Mouse (Mus musculus): ENCODE measurements at regions not wholly inside any gene's neighbourhood (a gene's known extent, or its start where the extent isn't known, plus 50 kb on each side); places are given as distances from the start of the nearest gene placed in this dataset.

DNA sequence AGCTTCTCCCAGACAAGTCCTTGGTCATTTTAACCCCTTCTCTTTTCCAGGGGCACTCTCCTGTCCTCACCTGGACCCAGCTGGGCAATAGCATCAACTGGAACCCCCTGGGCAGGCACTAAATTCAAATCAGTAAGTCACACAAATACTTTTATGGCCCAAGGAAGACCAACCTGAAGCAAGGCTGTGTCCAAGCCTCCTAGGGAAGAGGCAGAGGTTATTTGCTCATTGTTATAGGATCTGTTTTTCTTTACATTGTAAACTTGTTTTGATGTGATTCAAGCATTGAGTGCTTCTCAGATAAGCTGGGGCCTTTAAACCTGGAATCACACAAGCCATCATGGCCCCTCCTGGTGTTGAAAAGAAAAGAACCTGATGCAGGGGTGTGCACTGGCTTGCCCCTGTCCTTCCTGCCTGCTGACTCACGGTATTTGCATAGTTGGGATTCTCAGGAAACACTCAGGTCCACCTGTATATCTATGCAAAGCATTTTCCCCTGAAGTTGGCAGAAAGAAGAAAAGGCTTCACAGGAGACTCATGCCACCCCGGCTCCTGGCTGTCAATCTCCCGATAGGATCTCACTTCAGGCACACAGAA is 114.9 kb upstream of the Kit start:
- ATAC-seq (replicated peaks; ENCODE audit: low FRiP score, poor library complexity, severe bottlenecking): 0 out of 2 replicates have a peak, but pooled peaks have one; percentile 25

DNA sequence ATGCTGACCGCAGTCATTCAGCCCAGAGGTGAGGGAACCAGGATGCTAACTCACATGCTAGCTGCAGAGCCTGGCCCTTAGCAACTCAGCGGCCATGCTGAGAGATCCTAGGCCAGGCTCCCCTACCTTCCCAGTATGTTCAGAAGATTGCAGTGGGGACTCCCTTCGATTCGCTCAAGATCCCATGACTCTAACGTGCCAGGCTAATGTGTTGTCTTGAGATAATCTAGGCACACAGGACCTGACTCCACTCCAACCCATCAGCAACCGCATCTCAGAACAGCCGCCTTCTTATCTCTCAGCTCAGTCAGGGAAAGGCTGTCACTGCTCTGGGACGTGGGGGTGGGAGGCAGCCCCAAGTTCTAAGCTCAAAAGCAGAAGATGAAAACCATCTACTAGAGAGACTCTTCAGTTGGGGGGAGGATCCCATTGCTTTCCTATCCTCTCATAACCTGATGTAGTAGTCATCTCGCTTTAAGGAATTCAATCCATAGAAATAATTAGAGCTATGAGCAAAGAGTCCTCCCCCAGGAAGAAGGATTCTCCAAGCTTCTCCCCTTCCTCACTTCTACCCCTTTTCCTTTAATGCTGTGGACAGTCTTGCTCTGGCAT is 114.2 kb upstream of the Kit start:
- peak; percentile 66 for ATAC-seq (replicated peaks; ENCODE audit: low FRiP score, poor library complexity, severe bottlenecking)

DNA sequence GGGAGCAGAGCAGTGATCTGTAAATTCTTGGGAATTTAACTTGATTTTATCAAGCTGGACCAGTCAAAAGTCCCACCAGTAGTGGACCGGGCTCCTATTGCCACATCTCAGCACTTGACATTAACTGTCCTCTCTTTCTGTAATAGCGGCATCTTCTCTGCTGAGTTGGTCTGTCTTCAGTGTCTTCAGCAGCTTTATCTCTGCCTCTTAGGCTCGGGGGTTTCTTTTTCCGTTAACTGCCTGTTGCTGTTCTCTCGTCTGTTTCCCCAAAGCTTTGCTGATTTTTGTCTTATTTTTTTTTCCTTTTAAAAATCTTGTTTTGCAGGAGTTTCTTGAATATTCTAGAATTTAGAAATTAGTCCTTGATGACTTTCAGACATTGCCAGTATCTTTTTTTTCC is 113.3 kb upstream of the Kit start:
- ATAC-seq (replicated peaks; ENCODE audit: low FRiP score, poor library complexity, severe bottlenecking): no peak

DNA sequence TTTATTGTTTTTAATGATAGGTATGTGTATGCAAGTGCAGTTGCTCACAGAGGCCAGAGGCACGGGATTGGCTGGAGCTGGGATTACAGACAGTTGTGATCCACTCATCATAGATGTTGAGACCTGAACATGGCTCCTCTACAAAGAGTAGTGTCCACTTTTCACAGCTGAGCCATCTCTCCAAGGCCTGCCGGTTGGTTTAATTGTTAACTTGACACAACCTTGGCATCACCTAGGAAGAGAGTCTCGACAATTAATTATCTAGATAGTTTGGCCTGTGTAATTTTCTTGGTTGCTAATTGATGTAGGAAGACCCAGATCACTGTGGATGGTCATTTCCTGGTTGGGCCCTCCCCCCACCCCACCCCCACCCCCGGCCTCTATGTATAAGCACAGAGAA is 111.1 kb upstream of the Kit start:
- no peak for ATAC-seq (replicated peaks; ENCODE audit: low FRiP score, poor library complexity, severe bottlenecking)

DNA sequence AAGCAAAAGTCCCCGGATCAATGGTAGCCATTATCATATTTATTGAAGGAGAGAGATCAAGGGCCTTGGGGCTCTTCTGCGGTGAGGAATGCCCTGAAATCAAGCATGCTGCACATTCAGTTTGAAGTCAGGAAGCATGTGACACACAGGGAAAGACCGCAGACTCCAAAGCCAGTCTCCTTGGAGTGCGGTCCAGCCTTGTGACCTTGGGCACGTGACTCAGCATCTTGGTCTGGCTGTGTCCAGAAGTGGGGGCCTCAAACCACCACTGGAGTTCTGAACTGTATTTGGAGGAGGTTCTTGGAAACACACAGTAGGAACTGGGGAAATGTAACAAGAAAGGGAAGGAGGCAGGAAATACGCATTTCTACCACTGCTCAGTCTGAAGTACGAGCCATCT is 109.0 kb upstream of the Kit start:
- ATAC-seq (replicated peaks; ENCODE audit: low FRiP score, poor library complexity, severe bottlenecking): no peak

DNA sequence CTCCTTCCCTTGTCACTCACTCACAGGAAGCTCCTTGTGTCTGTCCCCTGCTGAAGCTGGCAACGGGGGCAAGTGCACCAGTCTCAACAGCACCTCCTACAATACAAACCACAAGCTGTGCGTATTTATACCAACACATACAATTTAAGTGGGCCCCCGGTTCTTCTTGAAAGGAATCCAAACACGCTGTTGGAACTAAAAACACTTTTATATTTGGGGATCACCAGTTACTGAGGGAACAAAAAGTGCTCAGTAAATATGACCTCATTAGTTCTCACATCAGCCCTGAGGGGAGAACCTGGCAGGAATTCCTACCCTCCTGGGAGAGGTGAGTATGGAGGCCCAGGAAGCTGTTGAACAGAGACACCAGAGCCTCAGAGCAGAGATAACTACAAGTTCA is 107.8 kb upstream of the Kit start:
- no peak for ATAC-seq (replicated peaks; ENCODE audit: low FRiP score, poor library complexity, severe bottlenecking)

DNA sequence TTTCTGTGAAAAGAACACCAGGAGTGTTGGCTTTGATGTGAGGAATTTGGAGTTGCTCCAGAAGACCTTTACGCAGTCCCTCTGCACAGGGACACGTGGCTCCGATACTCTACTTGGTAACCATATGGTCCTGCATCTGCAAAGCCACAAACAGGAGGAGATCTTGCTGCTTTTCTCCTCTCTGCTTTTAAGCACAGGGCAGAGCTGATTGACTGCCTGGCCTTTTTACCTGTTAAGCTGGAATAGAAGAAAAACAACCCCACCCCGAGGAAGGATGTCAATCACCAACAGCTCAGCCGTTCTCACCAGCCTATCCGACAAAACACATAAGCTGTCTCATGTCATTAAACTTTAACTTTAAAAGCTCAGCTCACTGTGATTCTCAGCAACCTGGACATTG is 106.8 kb upstream of the Kit start:
- ATAC-seq (replicated peaks; ENCODE audit: low FRiP score, poor library complexity, severe bottlenecking): no peak

DNA sequence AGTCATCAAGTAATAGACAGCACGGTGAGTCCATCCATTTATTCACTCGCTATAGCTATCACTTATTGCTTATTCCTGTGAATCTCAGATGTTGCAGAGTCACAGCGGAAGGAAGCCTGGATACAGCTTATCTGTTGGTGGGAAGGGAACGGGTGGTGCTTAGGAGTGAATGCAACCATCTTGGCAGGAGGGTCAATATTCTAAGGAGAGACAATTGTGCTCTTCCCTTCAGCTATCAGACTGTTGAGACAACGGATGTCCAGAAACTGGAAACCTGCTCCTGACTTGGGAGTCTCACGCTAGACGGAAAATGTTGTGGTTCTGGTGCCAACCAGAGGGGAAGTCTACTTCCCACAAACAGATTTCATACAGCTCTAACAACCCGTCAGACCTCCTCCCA is 103.7 kb upstream of the Kit start:
- no peak for ATAC-seq (replicated peaks; ENCODE audit: low FRiP score, poor library complexity, severe bottlenecking)

DNA sequence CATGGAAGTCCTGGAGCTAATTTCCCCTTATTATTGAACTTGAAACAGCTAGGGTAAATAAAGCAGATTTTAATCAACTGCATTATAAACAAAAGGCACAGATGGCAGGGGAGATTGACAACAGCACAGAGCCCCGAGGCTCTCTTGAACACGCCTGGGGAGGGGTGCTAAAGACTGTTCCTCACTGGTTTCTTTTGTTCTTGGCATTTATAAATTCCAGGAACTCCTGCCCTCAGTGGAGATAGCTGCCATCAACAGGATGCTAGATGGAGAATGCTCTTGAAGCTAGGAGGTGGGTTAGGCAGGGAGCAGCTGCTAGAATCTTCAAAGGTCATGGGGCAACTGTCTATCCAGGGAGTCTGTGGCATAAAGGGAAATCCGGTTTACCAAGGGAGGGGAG is 102.2 kb upstream of the Kit start:
- no peak for ATAC-seq (replicated peaks; ENCODE audit: low FRiP score, poor library complexity, severe bottlenecking)

DNA sequence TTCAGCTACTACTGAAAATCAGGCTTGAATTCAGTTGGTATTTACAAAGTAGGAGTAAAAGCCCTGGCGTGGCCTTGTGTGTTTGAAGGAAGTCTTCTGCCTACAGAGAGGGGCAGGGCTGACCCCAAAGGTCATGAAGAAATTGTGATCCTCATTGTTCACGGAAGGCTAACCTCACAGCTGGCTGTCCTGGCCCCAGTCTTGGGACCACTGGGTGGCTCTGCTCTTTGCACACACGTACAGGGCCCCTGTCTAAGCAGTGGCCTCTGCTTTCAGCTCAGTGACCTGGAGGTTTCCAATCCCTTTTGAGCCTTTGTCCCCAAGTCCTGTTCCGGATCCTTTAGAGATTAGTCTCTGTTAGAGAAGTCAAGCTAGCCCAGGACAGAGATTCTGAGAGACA is 99.3 kb upstream of the Kit start:
- ATAC-seq (replicated peaks; ENCODE audit: low FRiP score, poor library complexity, severe bottlenecking): no peak

DNA sequence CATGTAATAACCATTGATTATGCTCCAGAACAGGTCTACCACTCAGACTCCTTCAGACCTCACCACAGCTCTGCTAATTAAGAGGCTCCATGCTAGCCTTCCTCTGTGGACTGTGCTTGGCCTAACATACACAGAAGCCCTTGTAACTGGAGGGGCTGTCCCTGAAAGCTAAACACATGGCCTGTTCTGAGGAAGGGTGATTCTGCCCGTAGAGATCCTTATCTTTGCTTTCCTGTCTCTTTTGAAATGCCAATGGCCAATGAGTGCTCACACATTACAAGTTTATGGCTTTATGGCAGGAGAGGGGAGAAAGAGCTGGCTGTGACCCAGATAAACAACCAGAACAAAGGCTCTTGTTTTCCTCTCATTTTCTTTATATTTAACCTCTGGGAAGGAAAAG is 96.2 kb upstream of the Kit start:
- no peak for ATAC-seq (replicated peaks; ENCODE audit: low FRiP score, poor library complexity, severe bottlenecking)

DNA sequence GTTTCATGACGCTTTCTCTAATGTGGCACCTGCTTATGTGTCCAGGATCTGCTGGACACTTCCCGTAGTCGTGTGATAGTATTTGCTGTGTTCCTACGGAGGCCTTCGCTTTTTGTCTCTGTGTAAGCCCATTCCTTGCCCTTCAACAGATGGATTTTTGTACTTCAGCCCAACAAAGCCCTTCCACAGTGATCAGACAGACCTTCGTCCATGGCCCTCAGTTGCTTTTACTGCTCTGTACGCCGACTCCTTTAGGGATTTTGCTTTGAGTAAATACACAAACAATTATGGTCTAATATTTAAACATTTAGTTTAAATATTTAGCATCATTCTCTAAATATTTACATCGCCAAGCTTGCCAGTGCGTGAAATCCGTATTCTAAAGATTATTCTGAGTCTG is 95.6 kb upstream of the Kit start:
- no peak for ATAC-seq (replicated peaks; ENCODE audit: low FRiP score, poor library complexity, severe bottlenecking)

DNA sequence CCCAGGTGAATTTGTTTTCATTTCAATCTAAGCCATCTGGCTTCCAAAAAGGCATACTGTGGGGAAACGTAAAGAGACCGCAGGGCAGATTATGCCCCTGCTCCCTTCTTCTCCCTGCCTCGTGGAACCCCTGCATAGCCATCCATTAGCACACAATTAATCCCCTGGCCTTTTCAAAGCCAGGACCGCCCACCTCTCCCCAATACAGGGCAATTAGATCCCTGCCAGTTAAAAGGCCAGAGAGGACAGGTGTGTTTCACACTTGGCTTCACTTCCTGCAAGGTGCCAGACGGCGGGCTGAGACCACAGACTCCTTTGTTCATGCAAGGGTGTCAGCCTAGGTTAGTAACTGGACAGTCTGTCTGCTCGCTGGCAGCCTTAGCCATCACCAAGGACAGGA is 93.1 kb upstream of the Kit start:
- ATAC-seq (replicated peaks; ENCODE audit: low FRiP score, poor library complexity, severe bottlenecking): no peak

DNA sequence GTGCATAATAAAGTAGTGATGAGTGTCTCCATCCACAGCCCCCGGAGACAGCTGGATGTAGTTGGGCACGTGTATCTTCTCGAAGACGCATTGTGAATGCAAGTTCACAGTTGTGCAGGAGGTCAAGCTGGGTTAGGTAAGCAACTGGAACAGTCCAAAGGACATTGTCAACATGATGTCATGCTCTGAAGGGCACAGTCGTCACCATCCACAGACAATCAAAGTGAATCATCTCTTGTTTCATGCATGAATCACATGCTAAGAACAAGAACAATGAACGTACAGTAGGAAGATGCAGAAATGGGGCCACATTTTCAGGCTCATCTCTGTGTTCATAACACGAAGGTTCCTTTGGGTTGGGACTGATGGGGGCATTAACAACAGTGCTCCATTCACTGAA is 90.4 kb upstream of the Kit start:
- no peak for ATAC-seq (replicated peaks; ENCODE audit: low FRiP score, poor library complexity, severe bottlenecking)

DNA sequence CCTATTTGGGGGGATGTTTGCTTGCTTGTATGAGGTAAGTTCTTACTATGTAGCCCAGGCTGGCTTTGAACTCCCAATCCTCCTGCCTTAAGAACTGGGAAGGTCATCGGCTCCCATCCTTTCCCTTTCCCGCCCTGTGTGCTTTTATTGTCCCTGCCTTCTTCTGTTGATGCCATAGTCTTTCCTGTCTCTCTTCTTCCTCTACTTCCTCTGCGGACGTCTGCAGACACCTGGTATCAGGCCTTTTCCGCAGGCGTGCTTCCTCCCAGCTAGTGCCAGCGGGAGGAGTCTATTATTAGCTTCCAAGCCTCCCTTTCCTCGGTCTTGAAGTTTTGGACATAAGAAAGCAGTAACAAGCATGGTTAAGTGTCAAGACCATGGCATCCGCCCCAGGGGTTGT is 83.9 kb upstream of the Kit start:
- no peak for ATAC-seq (replicated peaks; ENCODE audit: low FRiP score, poor library complexity, severe bottlenecking)

DNA sequence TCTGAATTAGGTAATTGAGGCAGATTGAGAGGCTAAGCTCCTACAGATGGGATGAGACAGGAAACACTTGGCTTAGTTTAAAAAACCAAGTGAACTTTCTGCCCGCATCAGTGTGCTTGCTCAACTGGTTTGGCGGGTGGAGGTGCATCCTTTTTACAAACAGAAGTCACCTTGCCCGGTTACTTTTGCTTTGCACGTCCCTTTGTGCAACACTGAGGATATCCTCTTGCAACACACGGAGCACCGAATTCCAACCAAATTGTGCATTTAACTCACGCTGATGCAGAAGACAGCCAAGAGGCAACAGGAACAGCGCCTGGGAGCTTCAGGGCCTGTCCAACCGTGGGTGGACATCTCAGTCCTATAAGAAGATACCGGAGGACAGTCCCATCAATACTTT is 80.6 kb upstream of the Kit start:
- no peak for ATAC-seq (replicated peaks; ENCODE audit: low FRiP score, poor library complexity, severe bottlenecking)

DNA sequence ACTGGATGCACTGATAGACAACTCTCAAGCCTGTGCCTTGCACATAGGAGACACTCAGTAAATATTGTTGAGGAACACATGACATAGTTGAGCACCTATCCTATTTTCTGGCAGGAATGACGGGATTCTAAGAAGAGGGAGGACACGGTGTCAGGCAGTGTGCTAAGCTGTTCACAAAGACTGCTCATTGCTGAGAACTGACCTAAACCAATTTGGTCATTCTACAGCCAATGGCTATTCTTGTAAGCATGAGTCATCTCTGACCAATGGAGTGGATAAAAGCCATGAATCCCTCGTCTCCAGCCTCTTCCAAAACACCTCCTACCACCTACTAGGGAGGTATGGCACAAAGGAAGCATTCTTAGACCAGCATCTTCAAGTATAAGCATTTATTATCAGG is 75.7 kb upstream of the Kit start:
- no peak for ATAC-seq (replicated peaks; ENCODE audit: low FRiP score, poor library complexity, severe bottlenecking)

DNA sequence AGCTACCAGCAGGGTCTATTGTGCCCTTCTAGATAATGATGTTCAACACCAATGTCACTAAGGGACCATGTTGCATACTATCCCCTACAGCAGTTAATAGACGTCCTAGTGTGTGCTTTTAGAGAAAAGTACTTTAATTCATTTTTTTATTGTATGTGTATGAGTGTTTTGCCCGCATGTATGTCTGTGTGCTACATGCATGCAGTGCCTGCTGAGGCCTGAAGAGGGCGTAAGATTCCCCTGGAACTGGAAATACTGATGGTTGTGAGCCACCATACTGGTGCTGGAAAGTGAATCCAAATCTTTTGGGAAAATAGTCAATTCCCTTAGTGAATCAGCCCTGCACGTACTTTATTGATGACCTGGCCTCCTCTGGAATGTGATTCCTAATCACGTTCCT is 75.0 kb upstream of the Kit start:
- ATAC-seq (replicated peaks; ENCODE audit: low FRiP score, poor library complexity, severe bottlenecking): no peak

DNA sequence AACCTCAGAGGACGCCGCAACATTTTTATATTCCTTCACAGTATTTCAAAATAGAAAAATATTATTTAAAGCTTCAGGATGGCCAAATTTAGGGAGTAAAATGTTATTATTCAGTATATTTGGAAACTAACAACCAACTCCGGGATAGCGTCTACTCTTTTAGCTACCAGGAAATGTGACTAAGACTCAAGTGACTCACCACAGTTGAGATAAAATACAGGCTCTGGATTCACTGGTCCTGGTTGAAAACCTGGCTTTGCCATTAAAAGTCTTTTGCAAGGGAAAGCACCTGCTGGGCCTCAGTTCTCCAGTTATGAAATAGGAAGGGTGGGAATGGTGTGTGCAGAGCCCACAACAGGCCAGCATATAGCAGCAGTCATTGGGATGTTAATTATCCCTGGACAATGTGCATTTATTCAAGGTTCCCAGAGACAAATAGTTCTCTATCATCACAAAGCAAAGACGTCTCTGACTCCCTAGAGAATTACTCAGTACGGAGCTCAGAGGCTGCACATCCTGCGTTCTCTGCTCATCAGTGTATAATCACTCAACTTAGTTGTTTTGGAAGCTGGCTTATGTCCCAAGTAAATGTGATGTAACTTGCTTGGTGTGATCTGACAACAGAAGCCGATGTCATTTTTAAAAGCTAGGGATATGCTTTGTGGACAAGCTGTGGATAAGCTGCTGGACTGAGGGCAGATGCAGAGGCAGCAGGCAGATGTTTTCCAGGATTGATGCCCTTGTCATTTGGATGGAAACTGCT is 73.9 kb upstream of the Kit start:
- no peak for ATAC-seq (replicated peaks; ENCODE audit: low FRiP score, poor library complexity, severe bottlenecking)

DNA sequence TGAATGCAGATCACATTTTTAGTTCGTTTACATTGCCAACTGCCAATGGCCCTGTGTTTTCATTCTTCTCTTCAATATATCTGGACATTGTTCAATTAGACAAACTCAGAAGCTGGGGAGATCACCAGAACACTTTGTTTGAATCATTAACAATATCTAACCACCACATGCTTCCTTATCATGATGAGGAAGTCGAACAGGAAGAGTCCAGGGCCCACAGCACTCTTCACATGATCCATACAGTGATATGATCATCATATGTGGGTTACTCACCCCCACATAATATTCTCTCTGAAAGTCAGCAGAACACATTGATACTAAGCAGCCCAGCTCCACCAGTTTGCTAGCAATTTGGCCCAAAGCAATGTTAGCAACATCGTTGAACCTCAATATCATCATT is 71.0 kb upstream of the Kit start:
- no peak for ATAC-seq (replicated peaks; ENCODE audit: low FRiP score, poor library complexity, severe bottlenecking)

DNA sequence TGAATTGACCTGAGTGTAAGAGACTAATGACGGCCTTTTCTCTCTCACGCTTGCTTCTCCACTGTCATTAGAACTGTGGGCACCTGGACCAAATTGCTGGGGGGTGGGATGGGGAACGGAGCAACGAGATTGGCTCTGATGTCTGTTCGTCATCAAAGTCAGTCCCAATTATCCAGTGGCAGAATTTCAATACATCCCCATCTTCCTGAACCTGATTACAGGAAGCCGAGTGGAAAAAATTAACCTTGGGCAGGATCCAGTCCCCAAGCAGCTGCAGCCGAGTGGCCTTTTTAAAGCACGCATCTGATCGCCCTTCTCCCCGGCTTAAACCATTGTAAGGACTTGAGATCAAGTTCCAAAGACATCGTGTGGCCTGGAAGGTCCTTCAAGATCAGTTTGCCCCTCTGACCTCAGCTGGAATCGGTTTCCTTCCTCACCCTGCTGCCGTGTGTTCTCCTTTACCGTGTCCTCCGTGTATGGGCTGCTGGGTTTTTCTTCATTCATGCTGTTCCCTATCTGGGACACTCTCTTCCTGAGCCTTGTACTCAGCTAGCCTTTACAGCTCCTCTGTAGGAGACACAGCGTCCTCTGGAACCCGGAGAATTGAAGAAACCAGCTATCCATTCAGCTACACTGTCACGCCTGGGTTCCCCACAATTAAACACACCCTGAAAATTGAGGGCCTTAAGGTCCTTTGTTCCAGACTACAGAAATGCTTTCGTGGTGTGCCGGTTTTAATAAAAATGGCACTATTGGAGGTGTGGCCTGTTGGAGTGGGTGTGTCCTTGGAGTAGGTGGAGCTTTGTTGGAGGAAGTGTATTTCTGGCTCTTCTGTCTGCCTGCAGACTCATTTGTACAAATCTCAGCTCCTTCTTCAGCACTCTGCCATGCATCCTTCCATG is 61.9 kb upstream of the Kit start:
- ATAC-seq (replicated peaks; ENCODE audit: low FRiP score, poor library complexity, severe bottlenecking): no peak
